ENCODE assay signal across 8 mouse cellular contexts in the genomic region with DNA sequence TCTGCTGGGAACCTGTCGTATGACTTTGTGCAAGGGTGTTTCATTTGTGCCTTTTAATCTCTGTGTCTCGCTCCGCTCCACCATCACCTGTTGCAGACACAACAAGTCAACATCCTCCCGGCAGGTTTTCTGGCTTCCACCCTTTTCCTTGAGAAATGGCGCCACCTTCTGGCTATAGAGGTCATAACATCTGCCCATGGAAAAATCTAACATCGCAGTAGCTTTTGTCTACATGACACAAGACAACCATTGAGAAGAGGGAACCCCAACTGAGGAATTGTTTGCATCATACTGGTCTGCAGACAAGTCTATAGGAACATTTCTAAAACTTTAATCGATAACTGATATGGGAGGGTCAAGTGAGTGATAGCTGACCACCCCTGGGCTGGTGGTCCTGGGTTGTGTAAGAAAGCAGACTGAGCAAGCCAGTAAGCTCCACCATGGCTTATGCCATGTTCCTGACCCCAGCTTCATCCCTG. TPM values are rescaled to one million over a fixed set of nuclear protein-coding genes. Genes with fewer than 3 reads are reported as not detected.
DNase-seq lines count a peak whose midpoint lies in the region; ATAC-seq lines count a peak whose summit lies in the region.
"Had no signal": no experiment of that assay in that cellular context is flagged by ENCODE, and none has a peak within 500 bp of the region (broad histone marks: within the 10 kb centered on the region; RNA-seq: fewer than 3 reads in every experiment).

No protein-coding gene starts in this region.

- H3K9ac ChIP-seq in forebrain, embryonic 11.5 days (ENCODE audit: low read length) = no peak overlapping the region
- no peak overlapping the region for H3K9ac ChIP-seq in hindbrain, embryonic 11.5 days (ENCODE audit: low read depth, low read length)

- no peaks in the 10 kb centered on the region for H3K9me3 ChIP-seq in forebrain, embryonic 11.5 days (ENCODE audit: control insufficient read depth, low read length)
- no peaks in the 10 kb centered on the region for H3K9me3 ChIP-seq in hindbrain, embryonic 11.5 days (ENCODE audit: control insufficient read depth, low read length)

- H3K4me1 ChIP-seq in forebrain, embryonic 11.5 days (replicated peaks; ENCODE audit: control insufficient read depth, insufficient read depth, low read length) = peaks cover 8% of the 10 kb centered on the region
- no peaks in the 10 kb centered on the region for H3K4me1 ChIP-seq in hindbrain, embryonic 11.5 days (replicated peaks; ENCODE audit: control insufficient read depth, insufficient read depth, low read length)

- H3K27me3 ChIP-seq in forebrain, embryonic 11.5 days (ENCODE audit: control insufficient read depth, insufficient read depth, low read length) = peaks cover 9% of the 10 kb centered on the region; the same call in 1 of the 2 replicates
- H3K27me3 ChIP-seq in hindbrain, embryonic 11.5 days (ENCODE audit: control insufficient read depth, insufficient read depth, low read length) = peaks cover 41% of the 10 kb centered on the region

- H3K36me3 ChIP-seq in forebrain, embryonic 11.5 days (ENCODE audit: control insufficient read depth, insufficient read depth, low read length) = no peaks in the 10 kb centered on the region
- H3K36me3 ChIP-seq in hindbrain, embryonic 11.5 days (ENCODE audit: control insufficient read depth, insufficient read depth, low read length) = no peaks in the 10 kb centered on the region

- no peak overlapping the region for H3K4me2 ChIP-seq in forebrain, embryonic 11.5 days (ENCODE audit: low read depth, low read length, severe bottlenecking)
- H3K4me2 ChIP-seq in hindbrain, embryonic 11.5 days (replicated peaks; ENCODE audit: low read depth, low read length) = no peak overlapping the region

- no peak overlapping the region for H3K27ac ChIP-seq in forebrain, embryonic 11.5 days (ENCODE audit: low read depth, low read length)
- H3K27ac ChIP-seq in hindbrain, embryonic 11.5 days (ENCODE audit: low read depth, low read length) = no peak overlapping the region

- 2% methylated on average over 7 of the region's 7 CpGs for WGBS in forebrain, embryonic 11.5 days
- WGBS in hindbrain, embryonic 11.5 days = 13% methylated on average over 7 of the region's 7 CpGs

- no peak overlapping the region for H3K4me3 ChIP-seq in forebrain, embryonic 11.5 days (ENCODE audit: low read depth, low read length)
- no peak overlapping the region for H3K4me3 ChIP-seq in hindbrain, embryonic 11.5 days (ENCODE audit: low read depth, low read length)

- DNase-seq in Muller cell, postnatal 12 days (ENCODE audit: inconsistent ontology term) = peak; percentile 61
- peak; percentile 64 for DNase-seq in brain, embryonic 18.5 days (ENCODE audit: low read depth, low spot score)
- DNase-seq in forebrain, embryonic 11.5 days (ENCODE audit: low spot score) = peak; percentile 88
- DNase-seq in hindbrain, embryonic 11.5 days (ENCODE audit: low spot score) = peak; percentile 91
- DNase-seq in left cerebral cortex, adult 8-10 months (ENCODE audit: low spot score in 2 of 2) = peak; percentile 56 to 60
- DNase-seq in mesoderm, embryonic 11.5 days (ENCODE audit: low read depth, low spot score) = peak; percentile 81
- peak; percentile 60 for DNase-seq in skeletal muscle tissue, adult 2 months (ENCODE audit: low read depth, low spot score)

- peak; percentile 55; the same call in 1 of the 2 replicates for ATAC-seq in forebrain, embryonic 11.5 days (replicated peaks; ENCODE audit: low FRiP score)
- ATAC-seq in hindbrain, embryonic 11.5 days (ENCODE audit: low FRiP score) = no peak

RNA-seq across cellular contexts. Expression of gene Ifnar2, which starts 20.5 kb away (rescaled TPM):
- polyA plus RNA-seq in forebrain, embryonic 11.5 days (2014; fragmentation: Nextera tagmentation; extraction: Ambion mirVana) = 29.6 and 32.3 TPM in 2 replicates
- polyA plus RNA-seq in hindbrain, embryonic 11.5 days (2014; fragmentation: Nextera tagmentation; extraction: Ambion mirVana) = 33.4 and 35.4 TPM in 2 replicates
- total RNA-seq in left cerebral cortex, adult 8-10 months (2022) = 10 to 100 TPM; 20.8 to 40.4 (median 27.7) TPM

RNA-seq across cellular contexts. Expression of gene Gm21970, which starts 39.4 kb away (rescaled TPM):
- 1.0 TPM in 1 of 2 replicates, not detected in the other for polyA plus RNA-seq in forebrain, embryonic 11.5 days (2014; fragmentation: Nextera tagmentation; extraction: Ambion mirVana)
- polyA plus RNA-seq in hindbrain, embryonic 11.5 days (2014; fragmentation: Nextera tagmentation; extraction: Ambion mirVana) = not detected in 2 replicates
- not detected for total RNA-seq in left cerebral cortex, adult 8-10 months (2022)
- polyA plus RNA-seq: lung, embryonic 16.5 days had no signal

RNA-seq across cellular contexts. Expression of gene Il10rb, which starts 53.8 kb away (rescaled TPM):
- 6.6 and 7.6 TPM in 2 replicates for polyA plus RNA-seq in forebrain, embryonic 11.5 days (2014; fragmentation: Nextera tagmentation; extraction: Ambion mirVana)
- 8.6 and 9.0 TPM in 2 replicates for polyA plus RNA-seq in hindbrain, embryonic 11.5 days (2014; fragmentation: Nextera tagmentation; extraction: Ambion mirVana)
- total RNA-seq in left cerebral cortex, adult 8-10 months (2022) = 10 to 100 TPM; 10.9 to 14.4 (median 11.8) TPM
